Mouse (Mus musculus) CH12.LX (cell line): ENCODE results near the gene Il16.

Experiments
- CTCF ChIP-seq, 2 experiments: IDR thresholded peaks in 1 of 2; conservative IDR thresholded peaks in 1 of 2; 2 replicates each; pipeline ENCODE4 v1.5.1; 2011 to 2012; ENCODE audit warnings: low read depth in 2 of 2, low read length in 2 of 2, improper control_type of control experiment in 1 of 2, inconsistent platforms in 1 of 2, mild to moderate bottlenecking in 1 of 2, moderate library complexity in 1 of 2
- E2F4 ChIP-seq: IDR thresholded peaks from 2 replicates; pipeline ENCODE4 v1.6.1; 2011; ENCODE audit warnings: low read depth, low read length, improper control_type of control experiment; ENCODE audit not compliant: insufficient replicate concordance
- EP300 ChIP-seq: IDR thresholded peaks from 2 replicates; pipeline ENCODE4 v1.6.1; 2011; ENCODE audit warnings: low read length, improper control_type of control experiment
- GABPA ChIP-seq: IDR thresholded peaks from 2 replicates; pipeline ENCODE4 v1.6.1; 2012; ENCODE audit warnings: low read depth, low read length, improper control_type of control experiment, inconsistent platforms; ENCODE audit not compliant: insufficient replicate concordance
- KAT2A ChIP-seq: IDR thresholded peaks from 2 replicates; pipeline ENCODE4 v1.6.1; 2012; ENCODE audit warnings: low read length, improper control_type of control experiment, inconsistent platforms; ENCODE audit not compliant: insufficient replicate concordance
- MAZ ChIP-seq: IDR thresholded peaks from 2 replicates; pipeline ENCODE4 v1.6.1; 2012; ENCODE audit warnings: low read depth, mild to moderate bottlenecking, inconsistent platforms, low read length, improper control_type of control experiment, moderate library complexity
- SIN3A ChIP-seq: IDR thresholded peaks from 2 replicates; pipeline ENCODE4 v1.6.1; 2012; ENCODE audit warnings: low read length, improper control_type of control experiment, inconsistent platforms

DNA sequence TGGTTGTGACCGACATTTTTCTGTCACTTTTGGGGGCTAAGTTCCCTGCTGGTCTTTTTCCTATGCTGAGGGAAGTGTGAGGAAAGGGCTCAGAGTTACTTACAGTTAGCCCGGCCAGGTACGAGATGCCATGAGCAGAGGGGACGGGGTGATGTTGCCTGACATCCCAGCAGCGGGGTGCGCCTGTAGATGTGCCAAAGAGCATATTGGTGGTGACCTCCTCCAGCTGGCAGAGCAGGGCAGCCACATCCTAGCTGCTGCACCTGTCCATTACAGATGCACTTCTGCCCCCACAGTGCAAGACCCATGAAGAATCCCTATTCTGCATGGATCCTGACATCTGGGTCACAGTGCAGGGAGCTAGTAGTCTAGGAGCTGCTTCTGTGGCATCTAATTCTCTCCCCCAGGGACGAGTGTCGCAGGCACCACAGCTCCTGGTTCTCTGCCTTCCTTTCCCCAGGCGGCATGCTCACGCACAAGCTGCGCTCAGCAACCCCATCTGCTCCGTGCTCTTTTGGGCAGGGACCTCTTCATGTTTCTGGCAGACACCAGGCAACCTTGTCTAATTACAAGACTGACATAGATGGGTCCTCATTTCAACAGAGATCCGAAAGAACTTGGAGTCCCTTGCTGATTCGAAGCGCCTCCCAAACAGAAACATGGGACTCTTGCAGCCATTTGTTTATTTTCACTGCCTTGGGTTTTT lies 13.4 kb downstream of the Il16 start:
- TF ChIP-seq CTCF (conservative IDR thresholded peaks at IDR 0.05 in 1 of 2, IDR thresholded peaks at IDR 0.05 in 1 of 2; ENCODE audit: low read depth in 2 of 2, low read length in 2 of 2) (no peak), E2F4 (no peak), GABPA (no peak), EP300 (no peak), SIN3A (no peak), KAT2A (no peak), MAZ (no peak)
